Mouse (Mus musculus) lung, postnatal 4 days (tissue): ENCODE results near the gene Erlec1.

Source experiments
- DNase-seq, 2 experiments: peaks; one replicate each; pipeline ENCODE4 v3.0.0; 2021

Erlec1 gene

DNA sequence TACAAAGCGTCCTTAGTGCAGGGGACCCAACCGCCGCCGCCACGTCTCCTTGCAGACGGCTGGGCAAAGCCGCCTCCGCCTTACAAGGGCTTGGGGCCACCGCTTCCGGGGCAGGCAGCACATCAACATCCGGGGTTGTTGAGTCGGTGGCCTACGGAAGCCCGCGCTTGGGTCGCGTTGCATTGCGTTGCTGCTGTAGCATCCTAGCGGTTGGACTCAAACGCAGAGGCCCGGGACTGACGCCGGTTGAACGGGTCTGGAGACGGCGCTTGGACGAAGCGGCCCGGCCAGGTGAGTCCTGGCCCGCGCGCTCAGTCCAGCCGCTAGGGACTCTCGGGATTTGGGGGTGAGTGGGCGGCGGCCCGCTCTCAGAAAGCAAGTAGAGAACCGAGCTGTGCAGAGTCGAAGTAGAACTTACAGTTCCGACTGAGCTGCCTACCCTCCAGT, at the start of gene Erlec1:
Erlec1 (minus strand) TSS at position 57 of the 447 bp plus-strand sequence.
- DNase-seq, result peak; percentile 88 to 92

DNA sequence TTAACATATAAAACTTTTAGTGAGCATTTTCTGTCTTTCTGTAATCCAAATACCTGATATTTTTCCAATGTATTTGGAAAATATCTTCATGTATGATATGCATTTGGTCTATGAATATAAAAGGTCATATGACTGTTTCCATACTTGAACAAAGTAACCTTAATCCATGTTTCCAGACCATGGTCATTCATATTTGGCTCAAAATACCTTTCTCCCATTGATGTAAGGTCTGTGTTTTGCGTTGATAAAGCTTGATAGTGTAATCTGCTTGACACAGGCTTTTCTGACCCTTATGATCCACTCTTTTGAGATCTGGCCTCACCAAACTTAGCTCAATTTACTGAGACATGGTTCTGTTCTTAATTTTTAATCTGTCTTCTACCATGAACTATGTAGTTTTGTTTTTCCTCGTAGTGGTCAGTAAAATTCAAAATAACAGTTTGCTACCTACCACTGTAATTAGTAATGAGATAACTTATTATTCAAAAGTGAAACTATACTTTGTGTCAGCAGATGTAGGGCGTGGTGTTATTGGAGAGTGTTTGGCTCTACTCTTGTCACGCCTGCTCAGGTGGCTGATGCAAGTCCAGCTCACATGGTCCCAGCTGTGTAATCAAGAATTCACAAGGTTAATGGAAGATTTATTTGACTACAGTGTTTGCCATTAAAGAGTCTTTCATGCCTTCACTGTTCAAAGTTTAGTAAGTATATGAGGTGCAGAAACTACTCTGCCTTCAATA, 47.2 kb upstream of the Erlec1 start:
- no peak for DNase-seq

DNA sequence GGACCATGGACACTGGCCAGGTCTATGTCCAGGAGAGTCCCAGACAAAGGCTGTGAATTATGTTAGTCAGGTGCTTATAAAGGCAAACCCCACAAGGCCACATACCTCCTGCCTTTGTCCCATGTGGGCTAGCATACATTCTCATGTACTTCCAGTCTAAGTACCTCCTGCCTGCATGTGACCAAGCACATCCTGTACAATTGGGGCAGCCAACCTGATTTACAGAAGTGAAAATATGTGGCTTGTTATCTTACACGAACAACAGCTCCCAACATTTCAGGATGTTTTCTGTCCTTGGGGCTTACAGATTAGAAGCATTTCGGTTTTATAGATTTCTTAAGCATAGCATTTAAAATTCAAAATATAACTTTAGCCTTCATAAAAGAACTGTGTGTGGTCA, 45.9 kb upstream of the Erlec1 start:
- DNase-seq, result no peak

DNA sequence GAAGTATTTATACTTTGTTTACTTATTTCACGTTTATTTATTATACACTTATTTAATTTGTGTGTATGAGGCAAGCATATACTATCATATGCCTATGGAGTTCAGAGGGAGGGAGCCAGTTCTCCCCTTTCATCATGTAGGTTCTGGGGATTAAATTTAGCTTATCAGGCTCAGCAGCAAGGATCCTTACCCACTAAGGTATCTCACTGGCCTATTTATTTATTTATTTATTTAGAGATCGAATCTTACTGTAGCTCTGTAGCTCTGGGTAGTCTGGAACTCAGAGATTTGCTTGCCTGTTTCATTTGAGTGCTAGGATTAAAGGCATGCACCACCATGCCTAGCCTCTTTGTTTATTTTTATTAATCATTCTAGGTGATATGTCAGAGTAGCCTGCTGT, 44.6 kb upstream of the Erlec1 start:
- no peak for DNase-seq

DNA sequence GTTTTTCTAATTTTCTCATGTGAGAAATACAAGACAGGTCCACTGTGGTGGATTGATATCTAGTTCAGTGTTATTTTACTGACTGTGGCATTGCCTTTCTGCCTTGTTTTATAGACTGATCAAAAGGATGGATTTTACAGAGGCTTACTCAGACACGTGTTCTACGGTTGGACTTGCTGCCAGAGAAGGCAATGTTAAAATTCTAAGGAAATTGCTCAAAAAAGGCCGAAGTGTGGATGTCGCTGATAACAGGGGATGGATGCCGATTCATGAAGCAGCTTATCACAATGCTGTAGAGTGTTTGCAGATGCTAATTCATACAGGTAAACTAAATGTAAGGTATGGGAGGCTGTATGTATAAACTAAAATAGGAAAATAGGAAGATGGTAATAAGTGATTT, 44.1 kb upstream of the Erlec1 start:
- DNase-seq, result no peak

DNA sequence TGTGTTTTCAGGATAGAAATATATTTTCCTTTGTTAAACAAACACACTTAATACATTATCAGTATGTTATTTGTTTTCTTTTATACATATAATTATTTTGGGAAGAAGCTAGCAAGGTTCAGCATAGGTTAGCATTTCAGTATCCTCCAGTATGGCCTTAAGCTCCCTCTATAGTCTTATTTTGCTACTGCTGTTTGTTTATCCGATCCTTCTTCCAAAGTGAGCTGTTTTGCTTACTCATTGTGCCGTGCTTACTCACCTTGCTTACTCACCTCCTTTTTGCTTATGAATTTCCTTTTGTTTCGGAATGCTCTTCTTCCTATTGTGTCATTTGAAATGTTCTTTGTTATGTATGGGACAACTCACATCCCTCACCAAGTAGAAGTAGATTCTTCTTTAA, 42.5 kb upstream of the Erlec1 start:
- no peak for DNase-seq

DNA sequence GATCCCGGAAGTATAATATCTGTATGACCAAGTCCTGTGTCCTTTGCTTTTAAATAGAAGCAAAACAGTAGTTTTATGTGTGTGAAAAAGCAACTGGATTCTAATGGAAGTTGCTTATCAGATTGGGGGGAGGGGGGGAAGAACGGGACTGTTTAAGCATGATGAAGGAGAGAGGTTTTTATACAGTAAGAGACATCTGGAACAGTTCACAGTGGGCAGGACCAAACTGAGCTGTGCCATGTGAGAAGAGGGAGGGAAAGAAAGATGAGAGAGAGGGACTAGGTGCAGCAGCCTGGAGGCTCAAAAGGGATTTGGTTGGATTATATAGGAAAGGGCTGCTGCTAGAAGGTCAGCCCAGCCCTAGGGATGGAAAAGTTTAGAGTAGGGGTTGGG, 32.5 kb upstream of the Erlec1 start:
- DNase-seq, result no peak

DNA sequence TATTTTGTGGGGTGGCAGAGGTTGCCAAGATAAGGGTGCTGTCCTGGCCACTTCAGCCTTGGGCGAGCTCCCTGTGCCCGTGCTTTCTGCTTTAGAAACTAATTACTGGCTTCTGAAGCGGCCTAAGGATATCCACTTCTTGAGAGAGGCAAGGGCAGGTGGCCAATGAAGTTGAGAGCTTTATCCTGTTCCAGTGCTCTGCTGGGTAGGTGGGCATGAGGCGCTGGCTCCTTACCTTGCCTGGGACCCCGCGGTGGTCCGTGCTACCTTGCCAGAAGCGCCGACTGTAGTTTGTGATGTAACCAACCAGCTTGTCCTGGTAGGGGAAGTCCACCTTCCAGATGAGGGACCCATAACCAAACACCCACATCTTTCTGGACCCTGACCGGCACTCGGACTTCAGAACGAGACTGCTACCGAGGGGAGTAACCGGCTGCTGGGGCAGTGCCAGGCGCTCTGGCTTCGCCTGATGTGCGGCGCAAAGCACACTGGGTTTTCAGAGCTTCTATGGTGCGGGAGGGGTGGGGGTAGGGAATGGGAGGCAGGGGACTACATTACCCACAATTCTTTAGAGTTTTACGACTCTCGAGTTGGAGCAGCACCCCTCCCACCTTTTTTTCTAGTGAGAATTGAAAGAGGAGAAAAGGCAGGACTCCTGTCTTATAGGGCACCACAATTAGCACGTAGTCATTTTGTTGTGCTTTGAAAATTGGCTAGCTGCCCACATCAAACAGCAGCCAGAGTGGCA, 31.9 kb upstream of the Erlec1 start, which contains the start of gene Chac2:
Chac2 (minus strand) TSS at position 474 of the 748 bp plus-strand sequence.
- peak; percentile 87 to 90 for DNase-seq

DNA sequence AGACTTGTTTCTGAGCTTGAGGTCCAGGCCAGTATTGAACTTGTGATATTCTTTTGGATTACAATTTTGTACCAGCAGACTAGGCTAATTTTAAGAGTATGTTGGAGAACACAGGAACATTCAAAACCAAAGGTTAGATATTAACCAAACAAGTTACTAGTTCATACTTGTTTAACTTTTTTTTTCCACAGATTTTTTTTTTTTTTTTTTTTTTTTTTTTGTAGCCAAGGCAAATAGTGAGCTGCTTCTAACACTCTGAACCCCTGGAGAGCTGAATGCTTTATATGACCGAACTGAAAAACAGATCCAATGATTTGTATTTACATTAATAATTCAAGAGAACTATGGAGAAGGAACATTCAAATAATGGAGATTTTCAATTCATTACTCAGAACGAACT, 31.1 kb upstream of the Erlec1 start:
- no peak for DNase-seq

DNA sequence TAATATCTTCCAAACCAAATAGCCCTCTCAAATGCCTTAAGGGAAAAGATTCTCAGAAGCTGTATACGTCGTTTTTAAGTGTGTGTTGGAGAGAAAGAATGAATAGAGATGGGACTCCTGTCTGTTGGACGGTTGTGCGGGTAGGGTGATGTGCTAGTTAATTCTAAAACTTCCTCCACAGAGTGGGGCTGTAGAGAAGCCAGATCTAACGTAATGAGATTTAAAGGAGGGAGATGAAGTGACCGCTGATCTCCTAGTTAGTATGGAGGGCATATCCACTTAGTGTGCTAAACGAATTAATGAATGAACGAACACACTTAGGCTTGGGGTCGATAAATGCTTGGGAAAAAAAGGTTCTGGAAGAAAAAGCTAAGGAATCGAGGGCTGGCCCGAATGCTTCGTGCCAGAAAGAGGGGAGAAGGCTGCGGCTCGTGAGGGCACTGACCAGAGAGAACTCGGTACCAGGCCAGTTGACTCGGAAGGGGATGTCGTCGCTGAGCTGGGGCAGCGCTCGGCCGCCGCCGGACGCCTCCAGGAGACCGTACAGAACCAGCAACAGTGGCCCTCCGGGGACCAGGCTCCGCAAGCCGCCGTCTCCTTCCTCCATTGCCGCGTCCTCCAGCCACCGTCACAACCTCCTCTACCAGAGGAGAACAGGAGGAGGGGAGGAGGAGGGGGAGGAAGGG, 523 bp downstream of the Erlec1 start:
- peak; percentile 44 to 48 for DNase-seq

DNA sequence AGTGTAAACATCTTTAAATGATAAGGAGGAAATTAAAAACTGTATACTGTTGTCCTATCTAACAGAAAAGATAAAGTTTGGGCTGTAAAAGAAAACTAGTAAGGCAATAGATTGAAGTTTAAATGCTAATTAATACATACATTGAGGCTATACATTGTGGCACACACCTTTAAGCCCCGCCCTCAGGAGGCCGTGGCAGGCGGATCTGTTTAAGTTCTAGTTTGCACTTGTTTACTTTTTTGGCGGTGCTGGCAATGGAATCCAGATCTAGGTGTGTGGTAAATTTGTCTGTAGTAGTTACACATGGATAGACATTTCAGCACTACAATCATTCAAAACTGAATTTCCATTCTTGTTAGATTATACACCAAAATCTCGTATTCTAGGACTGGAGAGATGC, 1.3 kb downstream of the Erlec1 start:
- DNase-seq, result no peak

DNA sequence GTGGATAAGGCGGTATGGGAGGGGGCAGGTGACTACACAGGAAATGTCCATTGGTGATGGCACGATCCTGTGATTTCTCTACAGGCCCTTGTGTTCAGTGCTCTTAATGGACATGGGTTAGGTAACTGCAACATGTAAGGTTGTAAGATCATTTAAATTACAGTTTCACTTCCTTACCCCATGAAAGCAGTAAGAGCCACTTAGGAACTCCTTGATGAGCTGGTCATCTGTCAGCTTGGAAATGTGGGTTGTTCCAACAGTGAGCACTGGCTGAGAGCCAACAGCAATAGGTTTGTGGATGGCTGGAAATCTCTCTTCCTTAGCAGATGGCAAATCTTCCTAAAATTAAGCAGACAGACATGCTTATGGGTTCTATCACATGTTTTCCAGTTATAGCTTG, 10.6 kb downstream of the Erlec1 start:
- DNase-seq, result no peak

DNA sequence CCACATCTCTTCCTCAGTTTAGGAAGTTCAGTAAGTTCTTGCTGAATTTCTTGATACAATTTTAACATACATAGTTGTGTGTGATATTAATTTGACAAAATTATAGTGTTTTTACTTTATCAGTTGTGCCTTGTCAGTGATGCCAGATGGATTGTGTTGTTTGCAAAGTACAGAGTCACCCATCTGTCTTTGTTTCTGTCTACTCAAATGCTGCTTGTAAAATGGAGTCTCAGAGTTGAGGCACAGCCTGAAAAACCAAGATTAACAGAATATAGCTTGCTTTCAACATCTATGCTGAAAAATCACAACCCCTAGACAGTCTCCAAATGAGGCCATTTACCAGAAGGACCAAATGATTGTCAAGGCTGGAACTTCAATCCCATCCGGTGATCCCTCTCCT, 25.6 kb downstream of the Erlec1 start:
- no peak for DNase-seq

DNA sequence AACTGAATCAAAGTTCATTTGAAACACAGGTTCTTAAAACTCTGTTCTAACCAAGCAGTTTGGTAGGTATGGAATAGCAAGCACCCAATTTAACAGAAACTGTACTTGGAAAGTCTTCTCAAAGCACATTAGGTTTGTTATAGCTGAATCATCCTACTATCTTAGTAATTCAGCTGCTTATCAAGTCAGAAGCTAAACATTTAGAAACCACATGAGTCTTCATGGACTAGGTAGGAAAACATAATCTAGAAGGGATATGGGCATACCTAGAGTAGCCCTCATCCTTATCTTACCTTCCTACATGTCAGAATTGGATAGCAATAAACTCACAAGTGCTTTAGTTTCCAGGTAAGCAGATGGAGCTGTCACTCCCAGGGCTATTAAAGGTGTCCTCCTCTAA, 26.1 kb downstream of the Erlec1 start:
- DNase-seq, result no peak

DNA sequence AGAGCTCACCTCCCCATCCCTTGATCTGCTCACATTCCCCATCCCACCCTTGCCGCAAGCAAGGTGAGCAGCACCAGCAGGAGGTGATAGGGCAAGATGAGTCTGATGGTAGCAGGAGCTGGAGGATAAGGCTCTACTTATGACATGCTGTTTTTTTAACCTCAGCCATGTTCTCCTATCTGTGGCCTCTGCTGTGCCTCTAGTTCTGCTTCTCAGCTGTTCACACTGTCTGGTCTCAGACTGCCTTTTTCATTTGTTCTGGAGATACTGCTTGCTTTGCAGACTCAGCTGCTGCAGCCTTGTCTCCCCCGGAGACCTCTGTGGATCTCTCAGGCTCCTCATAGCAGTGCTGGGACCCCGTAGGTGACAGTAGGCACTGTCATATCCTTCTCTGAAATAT, 30.9 kb downstream of the Erlec1 start:
- no peak for DNase-seq

DNA sequence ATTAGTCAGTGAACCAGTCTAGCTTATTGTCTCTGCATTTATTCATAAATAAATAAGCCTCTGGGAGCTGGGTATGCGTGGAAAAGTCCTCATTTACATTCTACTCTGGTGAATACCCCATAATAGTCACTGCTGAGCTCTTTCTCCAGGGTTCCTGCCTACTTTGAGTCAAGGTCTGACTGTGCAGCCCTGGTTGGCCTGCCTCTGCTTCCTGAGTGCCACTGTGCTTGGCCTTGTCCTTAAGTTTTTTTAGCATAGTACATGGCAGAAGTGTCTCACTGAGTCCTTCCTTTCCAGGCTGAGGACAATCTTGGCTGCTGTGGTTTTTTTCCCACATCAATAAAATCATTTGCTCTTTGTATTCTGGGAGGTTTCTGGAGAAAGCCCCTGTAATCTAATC, 33.5 kb downstream of the Erlec1 start:
- DNase-seq, result no peak

DNA sequence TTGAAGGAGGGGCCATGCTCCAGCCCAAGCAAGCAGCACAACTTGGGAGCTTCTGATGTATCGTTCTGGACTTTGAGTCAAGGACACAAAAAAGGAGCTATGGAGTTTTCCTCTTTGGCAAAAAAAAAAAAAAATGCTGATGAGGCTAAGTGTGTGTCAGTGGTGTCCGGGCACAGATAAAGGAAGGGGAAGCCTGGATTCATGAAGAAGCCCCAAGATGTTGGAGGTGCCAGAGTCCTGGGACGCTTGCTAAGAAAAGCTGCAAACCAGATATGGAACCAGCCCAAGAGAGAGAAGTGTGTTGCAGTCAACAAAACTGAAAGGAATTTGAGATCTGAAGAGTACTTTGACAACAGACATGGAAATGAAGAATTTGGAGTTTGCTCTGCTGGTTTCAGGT, 41.8 kb downstream of the Erlec1 start:
- DNase-seq, result no peak

DNA sequence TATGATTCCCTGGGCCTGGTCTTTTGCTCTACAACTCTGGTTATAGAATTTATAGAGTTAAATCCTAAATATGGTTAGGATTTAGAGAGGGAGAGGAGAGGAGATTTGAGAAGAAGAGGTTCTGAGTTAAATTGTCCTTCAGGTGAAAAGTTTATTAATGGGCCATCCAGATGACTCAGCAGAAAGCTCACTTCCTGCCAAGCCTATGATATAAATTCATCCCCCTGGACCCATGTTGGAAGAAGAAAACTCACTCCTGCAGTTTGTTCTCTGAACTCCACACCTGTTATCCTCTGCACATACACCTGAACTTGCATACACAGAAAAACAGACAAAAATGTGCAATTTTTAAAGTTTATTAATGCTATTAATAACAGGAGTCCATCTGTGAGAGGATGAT, 54.8 kb downstream of the Erlec1 start:
- no peak for DNase-seq

DNA sequence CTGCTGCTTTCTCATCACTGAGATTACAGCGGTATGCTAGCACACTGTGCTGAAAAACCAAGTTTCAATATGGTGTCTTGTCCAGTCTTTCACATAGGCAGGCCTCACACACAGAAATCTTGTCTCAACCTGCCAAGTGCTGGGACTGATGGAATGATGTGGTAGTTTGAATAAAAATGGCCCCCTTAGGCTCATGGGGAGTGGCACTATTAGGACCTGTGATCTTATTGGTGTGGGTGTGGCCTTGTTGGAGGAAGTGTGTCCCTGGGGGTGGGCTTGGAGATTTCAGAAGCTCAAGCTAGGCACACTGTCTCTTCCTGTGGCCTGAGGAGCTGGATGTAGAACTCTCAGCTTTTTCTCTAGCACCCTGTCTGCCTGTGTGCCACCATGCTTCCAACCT, 57.9 kb downstream of the Erlec1 start:
- no peak for DNase-seq

DNA sequence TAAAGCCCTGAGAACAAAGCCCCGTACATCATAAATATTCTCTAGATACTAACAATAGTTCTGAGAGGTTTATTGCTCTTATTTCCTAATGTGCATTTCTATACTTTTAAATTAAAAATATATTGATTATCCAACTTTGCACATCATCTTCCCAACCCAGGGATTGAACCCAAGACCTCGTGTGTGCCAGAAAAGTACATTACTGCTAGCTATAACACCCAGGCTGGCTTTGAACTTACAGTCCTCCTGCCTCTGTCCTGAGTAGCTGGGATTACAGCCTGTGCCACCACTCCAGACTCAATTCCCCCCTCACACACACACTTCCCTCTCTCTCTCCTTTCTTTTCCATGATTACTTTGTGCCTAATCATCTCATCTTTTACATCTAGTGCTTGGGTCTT, 66.0 kb downstream of the Erlec1 start:
- no peak for DNase-seq

DNA sequence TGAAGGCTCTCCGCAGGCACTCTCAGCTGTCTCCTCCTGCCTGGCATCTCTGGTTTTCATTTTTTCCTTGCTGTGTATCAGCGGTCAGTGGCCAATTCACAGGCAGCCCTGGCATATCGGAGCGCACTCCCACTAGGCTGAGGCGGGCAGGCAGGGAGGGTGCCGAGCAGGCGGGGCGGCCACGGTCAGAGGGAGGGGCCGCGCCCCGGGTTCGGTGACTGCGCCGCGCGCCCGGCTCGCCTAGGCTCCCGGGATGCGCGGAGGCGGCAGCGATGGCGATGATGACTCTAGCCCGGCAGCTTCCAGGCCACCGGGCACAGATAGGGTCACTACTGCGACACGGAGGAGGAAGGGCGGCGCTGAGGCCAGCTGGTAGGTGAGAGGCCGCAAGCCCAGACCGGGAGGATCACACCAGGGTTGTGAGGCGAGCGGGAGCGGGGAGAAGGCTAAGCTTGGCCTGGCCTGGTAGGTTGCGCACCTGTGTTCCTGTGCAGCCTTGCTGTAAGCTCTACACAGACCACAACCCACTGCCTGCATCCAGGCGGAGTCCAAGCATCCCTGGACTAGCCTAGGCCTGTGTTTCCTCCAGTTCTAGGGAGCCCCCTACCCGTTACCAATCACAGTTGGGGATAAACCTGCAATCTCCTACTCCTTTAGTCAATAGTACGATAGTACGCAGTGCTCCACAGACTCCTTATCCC, 68.8 kb downstream of the Erlec1 start, which contains the start of the genes Gpr75 and Asb3:
Gpr75 (plus strand) TSS at position 188 of the 701 bp plus-strand sequence.
Asb3 (plus strand) TSS at position 246 of the 701 bp plus-strand sequence.
- DNase-seq, result peak; percentile 48 to 55
